Mouse (Mus musculus) spleen, adult 12 weeks (tissue): ENCODE results near the gene Rbm15.

ENCODE experiments used
- DNase-seq: peaks from one replicate; pipeline ENCODE4 v3.0.0; 2022; ENCODE audit warnings: low spot score

Rbm15 gene

DNA sequence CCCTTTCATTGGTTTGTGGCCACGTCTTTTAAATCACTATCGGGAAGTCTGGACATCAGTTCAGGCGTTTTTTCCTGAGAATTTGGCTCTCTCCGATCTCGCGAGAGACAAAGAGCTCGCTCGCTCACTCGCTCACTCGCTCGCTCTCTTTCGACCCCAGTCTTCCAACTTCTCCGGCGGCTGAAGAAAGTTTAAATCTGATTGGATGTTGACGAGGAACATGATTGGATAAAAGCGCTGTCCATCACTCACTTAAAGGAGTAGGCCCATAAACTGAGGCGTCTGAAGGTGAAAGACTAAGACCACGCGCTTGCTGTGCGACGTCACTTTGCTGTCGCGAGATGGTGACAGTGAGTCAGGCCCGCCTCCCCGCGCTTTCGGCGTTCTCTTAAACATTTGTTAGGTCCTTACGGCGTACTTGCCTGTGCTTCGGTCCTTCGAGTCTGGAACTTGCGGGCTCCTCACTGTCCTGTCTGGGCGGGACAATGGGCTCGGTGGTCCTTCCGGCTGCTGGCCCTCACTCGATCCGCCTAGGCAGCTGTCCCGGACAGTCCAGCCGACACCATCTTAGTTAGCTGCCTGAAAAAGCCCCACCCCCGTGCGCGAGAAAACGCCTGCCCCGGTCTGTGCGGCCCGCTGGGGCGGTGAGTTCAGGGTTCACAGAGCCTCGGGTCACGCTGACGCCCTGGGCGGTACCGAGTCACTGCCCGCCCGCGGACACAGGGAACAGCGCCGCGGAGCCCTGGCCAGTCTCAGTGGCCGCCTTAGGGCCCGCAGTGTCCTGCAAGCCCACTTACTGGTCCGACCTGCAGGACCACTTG is at the start of gene Rbm15:
TSS of gene Rbm15 (minus strand) at position 293 of the 821 bp plus-strand sequence.
- DNase-seq: peak; percentile 90

DNA sequence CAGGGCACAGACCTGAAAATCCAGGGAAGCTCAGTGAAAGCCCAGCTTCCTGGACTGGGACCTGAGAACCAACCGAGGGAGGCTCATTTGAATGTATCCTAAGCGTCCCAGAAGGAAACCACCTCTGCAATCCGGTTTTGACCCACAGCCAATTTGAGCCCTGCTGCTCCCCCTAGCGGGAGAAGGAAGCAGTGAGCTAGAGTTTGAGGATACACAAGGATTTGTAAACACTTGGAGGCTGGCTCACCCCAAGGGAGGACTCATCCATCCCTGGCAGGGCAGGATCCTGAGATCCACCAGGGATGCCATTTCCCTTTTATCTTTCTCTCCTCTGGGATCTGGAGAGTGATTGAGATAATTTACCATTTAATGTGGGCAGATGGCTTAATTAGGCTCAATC is 45.9 kb upstream of the Rbm15 start:
- DNase-seq: peak; percentile 46

DNA sequence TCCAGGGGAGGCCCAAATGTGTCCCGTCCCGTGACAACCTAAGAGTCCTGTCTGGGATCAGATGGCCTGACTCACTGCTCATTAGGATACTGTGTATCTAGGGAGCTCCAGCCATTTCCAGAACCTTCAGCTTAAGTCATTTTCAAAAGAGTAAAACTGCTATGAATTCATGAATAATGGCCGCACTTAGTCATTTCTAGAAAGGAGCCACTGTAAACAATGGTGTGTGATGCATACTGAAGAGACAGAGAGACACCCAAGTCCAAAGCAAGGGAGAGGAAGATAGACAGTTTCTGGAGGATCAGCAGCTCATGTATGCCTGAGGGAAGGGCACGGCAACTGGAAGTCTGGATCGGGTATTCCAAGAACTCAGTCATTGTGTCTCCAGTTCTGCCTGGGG is 45.2 kb upstream of the Rbm15 start:
- DNase-seq: no peak

DNA sequence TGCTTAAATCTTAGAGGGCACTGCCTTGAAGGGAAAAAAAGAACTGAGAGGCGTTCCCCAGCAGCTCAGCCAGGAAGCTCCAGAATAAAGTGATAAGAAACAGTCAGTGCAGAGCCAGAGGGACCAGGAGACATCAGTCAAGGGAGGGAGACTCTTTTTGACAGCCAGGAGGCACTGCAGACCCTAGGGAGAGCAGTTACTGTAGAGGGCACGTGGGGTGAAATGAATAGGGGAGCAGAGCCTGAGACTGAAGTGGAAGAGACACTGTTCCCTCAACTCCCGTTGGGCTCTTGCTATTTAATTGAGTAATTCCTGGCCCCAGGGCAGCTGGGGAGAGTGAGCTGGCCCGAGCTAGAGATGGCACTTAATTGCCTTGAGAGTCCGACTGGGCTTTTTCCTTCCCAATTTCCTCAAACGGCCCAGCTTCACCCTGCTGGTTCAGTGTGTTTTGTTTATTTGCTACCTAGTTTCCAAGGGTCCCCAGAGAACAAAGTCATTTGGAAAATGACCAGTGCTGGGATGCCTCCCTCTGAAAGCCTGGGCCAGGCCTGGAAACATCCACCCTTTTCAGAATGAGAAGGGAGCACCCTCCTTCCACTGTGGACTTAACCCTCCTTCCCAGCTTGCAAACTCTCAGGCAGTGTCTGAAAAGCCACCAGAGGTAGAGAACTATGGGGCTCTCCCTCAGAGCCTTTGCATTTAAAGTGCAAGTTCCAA is 41.6 kb upstream of the Rbm15 start:
- no peak for DNase-seq

DNA sequence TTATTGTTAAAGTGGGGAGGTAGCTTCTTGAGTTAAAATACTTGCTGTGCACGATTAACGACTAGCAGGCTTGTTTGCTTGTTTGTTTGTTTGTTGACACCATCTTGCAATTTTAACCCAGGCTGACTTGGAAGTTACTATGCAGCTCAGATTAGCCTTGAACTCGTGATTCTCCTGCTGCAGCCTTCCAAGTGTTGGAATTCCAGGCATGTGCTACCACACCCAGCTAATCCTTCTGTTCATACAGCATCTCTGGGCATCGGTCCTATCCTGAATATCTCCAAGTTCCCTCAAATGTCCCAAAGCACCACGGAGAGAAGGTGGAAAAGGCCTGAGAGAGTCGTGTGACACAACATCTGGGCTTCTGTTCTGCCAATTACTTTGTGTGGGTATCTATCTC is 35.7 kb upstream of the Rbm15 start:
- DNase-seq: no peak

DNA sequence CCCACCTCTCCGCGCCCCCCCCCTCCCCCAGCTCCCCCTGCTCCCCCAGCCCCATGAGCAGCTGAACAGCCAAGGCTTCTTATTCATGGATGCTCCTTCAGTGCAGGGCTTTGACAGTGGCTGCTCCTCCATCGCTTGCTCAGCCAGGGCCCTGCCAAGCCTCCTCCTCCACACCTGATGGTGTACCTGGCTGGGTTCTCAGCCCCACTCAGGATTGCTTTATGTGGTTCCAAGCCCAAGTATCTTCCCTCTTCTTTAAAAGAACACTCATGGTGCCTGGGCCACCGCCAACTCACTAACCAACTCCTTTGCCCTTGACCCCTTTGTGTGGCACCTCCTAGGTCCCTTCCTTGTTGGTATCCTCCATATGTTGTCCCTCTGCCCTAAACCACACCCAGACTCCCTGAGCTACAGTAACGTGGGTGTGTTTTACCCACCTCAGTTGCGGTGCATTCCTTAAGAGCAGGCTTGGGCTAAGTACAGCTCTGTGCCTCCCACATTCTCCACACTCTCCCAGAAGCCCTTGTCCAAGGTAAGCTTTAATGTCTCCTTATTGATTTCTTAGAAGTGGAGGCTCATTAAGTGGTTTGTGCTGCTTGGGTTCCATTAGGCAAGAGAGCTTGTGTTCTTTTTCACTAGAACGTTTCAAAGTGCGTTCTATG is 34.6 kb upstream of the Rbm15 start:
- DNase-seq: no peak

DNA sequence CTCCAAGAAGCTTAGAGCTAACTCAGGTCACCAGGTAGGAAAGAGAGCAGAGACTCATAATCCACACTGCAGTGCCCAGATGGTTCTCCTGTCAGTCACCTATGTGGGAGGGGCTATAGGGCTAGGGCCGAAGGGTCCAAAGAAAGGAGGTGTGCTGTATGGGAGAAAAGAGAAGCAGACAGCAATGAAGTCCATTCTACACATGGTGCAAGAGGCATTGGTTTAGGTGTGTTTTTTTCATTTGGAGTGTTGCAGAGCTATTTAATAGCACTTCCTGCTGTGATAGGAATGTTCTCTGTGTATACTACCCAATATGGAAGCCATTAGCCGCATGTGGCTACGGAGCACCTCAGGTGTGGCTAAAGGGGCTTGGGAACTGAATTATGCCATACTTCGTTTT is 31.9 kb upstream of the Rbm15 start:
- no peak for DNase-seq

DNA sequence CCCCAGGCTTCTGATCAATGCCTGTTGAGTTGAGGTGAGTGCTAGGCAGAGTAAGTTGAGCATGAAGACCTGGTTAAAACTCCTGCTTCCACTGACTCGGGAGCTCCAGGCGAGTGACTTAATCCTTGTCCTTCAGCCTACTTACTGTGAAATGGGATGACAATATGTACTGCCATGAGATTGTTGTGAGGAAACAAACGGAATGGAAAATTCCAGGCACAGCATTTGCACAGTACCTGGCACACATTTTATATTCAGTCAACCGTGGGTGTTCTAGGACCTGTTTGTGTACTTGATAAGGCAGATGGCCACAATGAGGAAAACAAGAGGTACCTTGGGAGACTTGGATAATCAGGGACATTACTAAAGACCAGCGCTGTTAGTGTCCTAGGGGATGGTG is 29.9 kb upstream of the Rbm15 start:
- no peak for DNase-seq

DNA sequence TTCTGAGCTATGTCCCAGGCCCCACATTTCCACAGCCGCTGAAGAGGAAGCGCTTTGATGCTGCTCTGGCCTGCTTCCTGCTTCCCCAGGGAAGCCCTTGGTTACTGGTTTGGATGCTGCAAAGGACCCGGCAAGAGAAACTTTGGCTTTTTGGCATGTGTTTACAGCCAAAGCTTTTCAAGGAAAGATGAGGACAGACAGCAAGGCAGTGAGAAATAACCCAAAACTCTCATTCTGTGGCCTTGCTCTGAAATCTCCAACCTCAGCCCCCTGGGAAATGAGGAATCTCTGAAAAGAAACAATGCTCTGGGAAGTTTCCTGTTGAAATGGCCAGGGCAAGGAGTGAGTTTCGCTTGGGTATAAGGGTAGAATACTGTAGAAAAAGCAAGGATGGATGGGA is 26.9 kb upstream of the Rbm15 start:
- no peak for DNase-seq

DNA sequence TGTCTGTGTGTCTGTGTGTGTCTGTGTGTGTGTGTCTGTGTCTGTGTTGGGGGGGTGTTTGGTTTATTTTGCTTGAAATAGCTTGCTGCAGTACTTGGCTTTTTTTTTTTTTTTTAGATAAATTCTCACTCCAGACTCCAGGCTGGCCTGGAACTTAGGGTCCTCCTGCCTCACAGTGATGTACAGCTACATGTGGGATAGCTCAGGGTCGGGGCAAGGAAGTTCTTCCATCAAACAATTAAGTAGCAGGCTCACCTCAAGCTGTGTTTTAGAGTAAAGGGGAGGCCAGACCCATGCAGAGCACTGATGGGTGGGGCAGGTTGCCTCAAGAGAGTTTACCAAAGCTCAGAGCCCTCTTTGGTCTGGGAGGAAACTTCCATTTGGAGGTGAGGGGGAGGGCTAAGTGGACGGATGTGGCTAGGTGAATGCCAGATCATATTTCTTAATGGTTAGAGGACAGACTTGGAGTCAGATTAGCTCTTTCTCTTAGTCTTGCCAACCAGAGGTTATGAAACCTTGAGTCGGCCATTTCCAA is 24.3 kb upstream of the Rbm15 start:
- DNase-seq: no peak

DNA sequence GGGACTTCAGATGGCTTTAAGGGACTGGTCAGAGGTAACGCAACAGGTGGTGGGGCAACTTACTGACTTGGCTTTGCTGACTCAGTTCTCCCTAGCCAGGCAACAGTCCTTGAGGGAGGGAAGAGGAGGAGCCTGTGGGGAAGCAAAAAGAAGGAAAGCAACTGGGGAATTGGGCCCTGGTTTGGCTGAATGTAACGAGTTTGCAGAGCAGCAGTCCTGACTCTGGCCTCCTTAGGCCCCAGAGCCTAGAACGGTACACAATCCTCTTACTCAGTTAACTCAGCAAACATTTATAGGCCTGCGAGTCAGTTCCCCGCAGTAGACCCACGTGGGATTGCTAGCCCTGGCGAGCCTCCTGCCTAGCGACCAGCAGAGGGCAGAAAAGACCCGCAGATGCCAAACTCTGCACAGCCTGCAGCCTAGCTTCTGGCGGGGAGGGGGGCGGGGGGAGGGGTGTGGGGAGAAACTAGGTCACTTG is 23.5 kb upstream of the Rbm15 start:
- DNase-seq: peak; percentile 2

DNA sequence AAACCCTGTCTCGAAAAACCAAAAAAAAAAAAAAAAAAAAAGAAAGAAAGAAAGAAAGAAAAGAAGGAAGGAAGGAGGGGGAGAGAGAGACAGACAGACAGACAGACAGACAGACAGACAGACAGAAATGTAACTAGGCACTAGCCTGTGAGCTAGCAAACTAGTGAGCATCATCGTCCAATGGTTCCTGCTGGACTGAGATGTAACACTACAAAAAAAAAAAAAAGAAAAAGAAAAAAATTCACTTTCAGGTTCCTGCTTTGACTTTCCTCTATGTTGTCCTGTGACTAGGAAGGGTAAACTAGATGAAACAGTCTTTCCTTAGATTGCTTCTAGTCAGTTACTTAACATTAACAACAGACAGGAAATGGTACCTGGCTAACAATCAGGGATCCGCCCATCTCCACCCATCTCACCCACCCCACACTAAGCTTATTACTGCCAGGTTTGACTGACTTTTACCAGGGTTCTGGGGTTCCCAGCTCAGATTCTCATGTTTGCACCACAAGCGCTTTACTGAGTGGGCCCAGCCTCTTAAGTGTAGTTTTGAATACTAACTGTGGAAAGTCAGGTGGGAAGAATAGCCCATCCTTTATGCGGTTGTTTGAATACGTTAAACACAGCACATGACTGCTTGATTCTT is 22.3 kb upstream of the Rbm15 start:
- no peak for DNase-seq

DNA sequence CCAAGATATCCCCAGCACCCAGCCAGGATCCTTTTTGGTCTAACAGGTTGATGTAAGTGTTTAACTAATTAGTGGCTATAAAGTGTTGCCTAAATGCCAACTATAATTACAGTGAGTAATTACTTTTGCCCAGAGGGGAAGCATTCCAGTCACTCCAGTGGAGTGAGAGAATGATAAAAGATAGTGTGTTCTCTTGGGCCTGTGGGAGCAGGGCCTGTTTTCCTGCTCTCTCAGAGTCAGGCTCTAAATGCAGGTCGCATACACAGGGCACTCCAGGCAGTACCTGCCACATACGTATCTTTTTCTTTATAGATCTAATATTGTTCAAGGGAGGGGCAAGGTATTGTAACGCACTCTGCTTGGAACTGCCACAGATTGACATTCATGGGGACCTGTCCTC is 18.2 kb upstream of the Rbm15 start:
- no peak for DNase-seq

DNA sequence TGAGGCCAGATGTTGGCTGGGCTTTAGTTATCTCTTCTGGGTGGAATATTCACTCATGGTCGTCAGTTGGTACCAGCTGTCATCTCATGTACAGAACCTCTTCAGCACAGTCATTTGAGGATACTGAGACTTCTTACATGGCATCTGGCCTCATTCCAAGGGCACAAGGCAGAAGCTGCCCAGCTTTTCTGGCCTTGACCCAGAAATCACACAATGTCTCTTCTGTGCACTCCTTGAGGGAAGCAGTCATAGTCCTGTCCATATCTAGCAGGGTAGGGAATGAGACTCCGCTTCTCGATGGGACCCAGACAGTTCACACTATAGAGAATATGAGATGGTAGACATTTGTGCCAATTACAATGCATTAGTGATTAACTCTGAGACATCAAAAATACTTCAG is 15.5 kb upstream of the Rbm15 start:
- no peak for DNase-seq

DNA sequence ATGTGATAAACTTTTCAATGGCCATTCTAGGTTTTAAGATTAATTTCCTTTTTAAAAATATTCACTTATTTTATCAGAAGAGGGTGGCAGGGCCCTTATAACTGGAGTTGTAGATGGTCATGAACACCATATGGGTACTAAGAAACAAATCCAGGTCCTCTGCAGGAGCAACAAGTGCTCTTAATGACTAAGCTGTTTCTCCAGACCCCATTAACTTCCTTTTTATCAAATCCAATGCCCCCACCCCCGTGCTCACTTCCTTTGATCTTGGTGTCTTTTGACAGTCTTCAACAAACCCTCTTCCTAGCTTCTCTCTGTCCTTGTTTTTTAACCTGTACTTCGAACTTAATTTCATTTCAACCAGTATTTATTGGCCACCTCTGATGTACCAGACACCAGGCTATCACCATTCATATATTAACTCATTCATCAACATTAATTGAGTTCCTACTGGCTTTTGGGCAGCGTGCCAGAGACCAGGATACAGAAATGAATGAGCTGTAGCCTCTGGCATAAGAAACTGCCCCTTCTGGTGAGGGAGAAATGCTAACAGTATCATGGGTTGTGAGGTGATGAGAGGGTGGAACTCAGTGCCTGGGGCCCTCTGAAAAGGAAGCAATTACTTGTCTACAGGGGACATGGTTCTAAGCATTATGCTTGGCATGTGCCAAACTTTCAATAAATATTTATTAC is 11.7 kb upstream of the Rbm15 start:
- no peak for DNase-seq

DNA sequence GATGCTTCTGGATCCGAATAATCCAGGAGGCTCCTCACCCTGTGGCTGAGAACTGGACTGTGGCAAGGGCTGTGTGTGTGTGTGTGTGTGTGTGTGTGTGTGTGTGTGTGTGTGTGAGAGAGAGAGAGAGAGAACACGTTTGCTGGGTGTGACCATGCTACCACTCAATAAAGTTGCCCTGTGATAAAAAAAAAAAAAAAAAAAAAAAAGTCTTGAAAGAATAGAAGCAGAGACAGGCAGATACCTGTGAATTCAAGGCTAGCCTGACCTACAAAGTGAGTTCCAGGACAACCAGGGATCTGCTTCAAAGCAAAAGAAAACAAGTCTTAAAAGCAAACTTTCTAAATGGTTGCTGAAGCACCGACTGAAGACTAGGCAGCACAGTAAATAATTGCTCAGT is 10.5 kb upstream of the Rbm15 start:
- no peak for DNase-seq

DNA sequence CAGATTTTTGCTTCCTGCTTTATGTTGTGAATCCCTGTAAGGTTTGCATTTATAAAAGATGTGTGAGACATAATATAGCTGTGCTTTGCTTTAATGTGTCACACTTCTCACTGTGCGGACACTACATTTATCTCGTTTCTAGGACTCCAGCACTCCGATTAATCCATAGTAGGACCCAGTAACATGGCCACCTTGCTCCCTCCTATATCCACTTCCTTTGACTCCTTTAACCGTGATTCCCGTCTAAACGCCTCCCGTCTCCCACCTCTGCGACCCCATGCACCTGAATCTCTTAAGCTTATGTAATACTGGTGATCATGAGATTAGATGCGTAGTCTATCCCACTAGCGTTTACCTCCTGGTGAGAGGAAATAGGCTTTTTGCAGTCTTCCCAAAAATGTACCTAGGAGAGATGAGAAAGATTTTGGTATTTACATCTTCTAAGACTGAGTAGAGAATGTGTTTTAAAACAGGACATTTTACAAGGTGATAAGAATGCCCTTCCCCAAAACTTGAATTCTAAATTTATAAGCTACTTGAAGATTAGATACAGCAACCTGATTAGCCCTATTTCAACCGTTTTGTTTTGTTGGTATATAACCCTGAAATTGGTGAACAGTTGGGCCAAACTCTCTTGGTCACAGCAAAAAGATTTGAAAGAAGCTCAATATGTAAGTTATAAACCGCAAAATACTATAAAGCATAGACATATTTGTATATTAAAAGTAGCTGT is 895 bp upstream of the Rbm15 start:
- no peak for DNase-seq

DNA sequence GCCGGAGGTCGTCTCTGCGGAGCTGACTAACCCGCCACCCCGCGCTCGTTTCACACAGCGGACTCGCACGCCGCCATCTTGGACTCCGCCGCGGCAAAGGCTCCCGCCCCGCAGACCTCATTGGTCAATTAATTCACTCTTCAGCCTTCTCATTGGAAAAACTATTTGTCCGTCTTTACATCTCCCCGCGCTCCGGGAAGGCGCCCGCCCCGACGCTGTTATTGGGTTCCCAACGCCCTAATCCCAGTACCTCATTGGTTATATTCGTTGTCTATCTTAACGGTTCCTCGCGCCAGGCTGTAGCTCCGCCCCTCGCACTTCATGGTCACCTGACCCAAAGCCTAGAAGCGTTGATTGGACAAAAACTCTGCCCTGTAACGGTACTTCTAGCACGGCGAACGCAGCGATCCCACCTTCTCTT is 503 bp downstream of the Rbm15 start:
- no peak for DNase-seq

DNA sequence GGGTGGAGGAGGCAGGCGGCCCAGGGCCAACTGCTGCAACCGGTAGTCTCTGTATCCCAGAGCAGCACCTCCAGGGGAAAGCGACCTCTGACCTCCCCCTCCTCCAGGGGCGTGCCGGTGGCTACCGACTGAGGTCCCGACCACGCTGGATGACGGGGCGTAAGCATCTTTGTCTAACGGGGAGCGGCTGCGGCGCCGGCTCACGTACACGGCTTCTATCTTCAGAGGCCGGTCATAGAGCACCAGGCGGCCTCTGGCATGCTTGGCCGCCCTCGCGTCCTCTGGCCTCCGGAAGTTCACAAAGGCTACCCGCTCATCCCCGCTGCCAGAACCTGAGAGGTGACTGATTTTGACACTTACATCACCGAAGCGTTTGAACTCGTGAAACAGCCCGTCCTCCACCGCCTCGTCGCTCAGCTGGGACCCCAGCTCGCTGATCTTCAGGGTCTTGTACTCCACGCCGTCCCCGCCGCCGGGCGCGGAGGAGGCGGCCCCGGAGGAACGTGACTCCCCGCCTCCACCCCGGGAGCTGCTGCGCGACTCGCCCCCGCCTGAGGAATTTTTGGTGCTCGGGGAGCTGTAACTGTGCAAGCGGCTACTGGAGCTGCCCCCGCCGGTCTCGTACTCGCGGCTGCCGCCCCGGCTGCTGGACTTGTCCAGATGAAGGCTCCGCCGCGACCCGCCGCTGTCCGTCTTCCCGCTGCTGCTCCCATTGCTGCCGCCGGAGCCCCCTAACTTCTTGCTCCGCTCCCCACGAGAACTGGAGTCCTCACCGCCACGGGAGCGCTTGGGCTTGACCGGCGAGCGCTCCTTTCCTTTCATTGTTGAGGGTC is 1.1 kb downstream of the Rbm15 start:
- peak; percentile 22 for DNase-seq

DNA sequence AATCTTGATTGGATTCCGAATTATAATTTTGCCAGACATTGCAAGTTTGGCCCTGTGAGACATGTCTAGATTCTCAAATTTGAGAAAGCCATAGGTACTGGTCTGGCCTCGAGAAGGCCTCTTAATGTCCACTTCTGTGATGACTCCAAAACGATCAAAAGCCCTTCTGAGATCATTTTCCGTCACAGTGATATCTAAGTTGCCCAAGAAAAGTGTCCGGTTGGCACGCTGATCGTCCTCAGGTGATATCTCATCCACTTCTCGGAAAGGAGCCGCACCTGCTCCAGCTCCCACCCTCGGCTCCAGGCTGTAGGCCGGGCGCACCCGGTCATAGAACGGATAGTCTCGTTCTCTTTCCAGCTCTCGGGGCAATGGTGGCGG is 1.7 kb downstream of the Rbm15 start:
- no peak for DNase-seq
